Mouse (Mus musculus) urinary bladder, postnatal 14 days (tissue): ENCODE results near the gene Bhlhb9.

Experiments used
- DNase-seq: peaks from one replicate; pipeline ENCODE4 v3.0.0; 2021; ENCODE audit warnings: low spot score

The Bhlhb9 gene

DNA sequence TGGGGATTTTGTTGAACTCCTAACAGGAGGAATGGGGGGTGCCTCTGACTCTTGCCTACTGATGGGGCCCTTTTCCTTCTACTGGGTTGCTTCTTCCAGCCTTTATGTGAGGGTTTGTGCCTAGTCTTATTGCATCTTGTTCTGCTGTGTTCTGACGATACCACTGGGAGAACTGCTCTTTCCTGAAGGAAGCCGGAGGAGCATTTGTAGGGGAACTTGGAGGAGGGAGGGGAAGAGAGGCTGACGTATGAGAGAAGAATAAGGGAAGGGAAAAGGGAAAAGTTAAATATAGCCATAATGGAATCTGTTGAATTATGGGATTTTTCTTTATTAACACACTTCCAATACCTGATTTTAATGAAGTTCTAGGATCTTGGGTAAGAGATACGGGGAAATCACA is 119.2 kb downstream of the Bhlhb9 start:
- no peak for DNase-seq

GRCm38 (mm10) chrX:135917116-135917515 is 119.7 kb downstream of the Bhlhb9 start:
- DNase-seq = no peak

- no peak for DNase-seq
Measured at GRCm38 (mm10) chrX:135922162-135922561, 124.8 kb downstream of the Bhlhb9 start.

GRCm38 (mm10) chrX:135925911-135926310 is 128.5 kb downstream of the Bhlhb9 start:
- no peak for DNase-seq

DNA sequence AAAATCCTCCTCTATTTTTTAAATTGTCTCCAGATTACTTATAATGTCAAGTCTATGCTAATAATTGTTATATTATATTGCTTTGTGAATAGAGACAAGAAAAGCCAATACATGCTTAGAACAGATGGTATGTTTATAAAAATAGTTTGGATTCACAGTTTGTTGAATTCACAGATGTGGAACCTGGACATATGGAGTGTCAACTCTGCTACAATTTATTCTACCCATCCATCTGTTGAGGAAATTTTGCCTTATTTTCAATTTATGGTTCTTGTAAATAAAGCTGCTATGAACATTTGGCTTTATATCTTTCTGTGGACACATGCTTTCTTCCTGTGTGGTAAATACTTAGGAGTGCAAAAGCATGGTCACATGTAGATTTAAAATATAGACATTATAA is 131.2 kb downstream of the Bhlhb9 start:
- DNase-seq = no peak

DNA sequence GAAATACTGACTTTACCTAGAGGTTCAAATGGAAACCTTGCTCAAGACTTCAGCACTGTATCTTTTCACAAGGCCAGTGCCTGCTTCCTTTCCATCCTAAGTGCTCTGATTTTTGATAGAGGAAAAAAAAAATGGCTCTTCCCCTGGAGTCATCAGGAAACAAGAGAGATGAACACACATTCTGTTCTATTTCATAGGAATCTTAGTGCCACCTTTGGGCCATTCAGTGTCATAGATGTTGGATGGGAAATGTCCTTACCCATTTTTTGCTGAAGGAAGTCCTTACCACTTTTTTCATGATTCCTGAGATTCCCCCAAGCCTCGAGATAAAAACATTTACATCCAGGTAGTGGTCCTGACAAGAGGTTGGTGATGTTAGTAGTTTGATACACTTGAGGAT is 139.1 kb downstream of the Bhlhb9 start:
- no peak for DNase-seq
